Mouse (Mus musculus): ENCODE measurements around the gene Fam193a. TPM values are rescaled to one million over a fixed set of nuclear protein-coding genes. Genes with fewer than 3 reads are reported as not detected.

Fam193a gene
- polyA plus RNA-seq, 1 experiment: 23.9 TPM

DNA sequence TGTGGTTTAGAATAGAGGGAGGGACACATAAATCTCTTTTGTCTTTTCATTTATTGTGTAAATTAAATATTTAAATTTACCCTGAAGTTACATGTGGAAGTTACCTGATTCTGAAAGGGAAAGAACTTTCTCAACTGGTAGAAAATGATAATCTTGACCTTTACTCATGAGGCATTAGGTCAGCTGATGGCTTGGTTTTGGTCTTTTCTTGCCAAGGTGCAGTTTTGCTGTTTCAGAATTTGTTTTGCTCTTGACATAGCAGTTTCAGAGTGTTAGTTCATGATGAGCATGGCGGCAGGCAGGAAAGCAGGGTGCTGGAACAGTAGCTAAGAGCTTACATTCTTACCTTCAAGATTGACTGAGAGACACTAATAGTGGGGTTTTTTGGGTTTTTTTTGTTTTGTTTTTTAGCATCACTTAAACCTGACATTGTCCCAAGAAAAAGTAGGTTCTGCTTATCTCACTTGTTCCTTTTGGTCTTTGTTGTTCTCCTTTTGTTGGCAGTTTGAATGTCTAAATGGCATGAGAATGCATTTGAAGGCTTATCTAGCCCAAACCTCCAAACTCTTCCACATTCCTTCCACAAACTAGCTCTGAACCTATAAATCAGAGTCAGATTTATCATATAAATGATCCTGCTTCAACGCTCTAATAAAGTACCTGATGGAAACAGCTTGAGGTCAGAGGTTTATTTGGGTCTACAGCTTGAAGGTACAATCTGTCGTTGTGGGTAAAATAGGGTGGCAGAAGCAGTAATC is 47.7 kb downstream of the Fam193a start:
- 92% methylated on average over 3 of the region's 3 CpGs for WGBS
- no peak overlapping the region for H3K27ac ChIP-seq (ENCODE audit: control insufficient read depth, insufficient read depth, low read depth, low read length, poor library complexity)
- TF ChIP-seq POLR2A (IDR thresholded peaks at IDR 0.05; ENCODE audit: borderline replicate concordance, control insufficient read depth, low read depth, low read length): no peak
- no peaks in the 10 kb centered on the region; the same call in 1 of the 2 replicates for H3K4me1 ChIP-seq (ENCODE audit: control insufficient read depth, insufficient read depth, low read length)
- no peak overlapping the region for H3K4me3 ChIP-seq (replicated peaks; ENCODE audit: control insufficient read depth, low read depth, low read length)

GRCm38 (mm10) chr5:34419188-34419587 is 49.5 kb downstream of the Fam193a start:
- H3K27ac ChIP-seq (ENCODE audit: control insufficient read depth, insufficient read depth, low read depth, low read length, poor library complexity): no peak overlapping the region
- WGBS: 50% methylated on average over 1 of the region's 1 CpGs
- TF ChIP-seq CTCF (IDR thresholded peaks at IDR 0.05; ENCODE audit: control insufficient read depth, insufficient read depth, low read length) (no peak), POLR2A (IDR thresholded peaks at IDR 0.05; ENCODE audit: borderline replicate concordance, control insufficient read depth, low read depth, low read length) (no peak)
- no peaks in the 10 kb centered on the region; the same call in 1 of the 2 replicates for H3K4me1 ChIP-seq (ENCODE audit: control insufficient read depth, insufficient read depth, low read length)
- H3K4me3 ChIP-seq (replicated peaks; ENCODE audit: control insufficient read depth, low read depth, low read length): no peak overlapping the region

- no peak overlapping the region for H3K27ac ChIP-seq (ENCODE audit: control insufficient read depth, insufficient read depth, low read depth, low read length, poor library complexity)
- H3K4me3 ChIP-seq (replicated peaks; ENCODE audit: control insufficient read depth, low read depth, low read length): no peak overlapping the region
- WGBS: 77% methylated on average over 3 of the region's 3 CpGs
- H3K4me1 ChIP-seq (ENCODE audit: control insufficient read depth, insufficient read depth, low read length): no peaks in the 10 kb centered on the region
- TF ChIP-seq POLR2A (IDR thresholded peaks at IDR 0.05; ENCODE audit: borderline replicate concordance, control insufficient read depth, low read depth, low read length) (no peak), CTCF (IDR thresholded peaks at IDR 0.05; ENCODE audit: control insufficient read depth, insufficient read depth, low read length) (no peak)
Measured at GRCm38 (mm10) chr5:34430776-34431175, 61.0 kb downstream of the Fam193a start.

GRCm38 (mm10) chr5:34433786-34434185 is 64.1 kb downstream of the Fam193a start:
- TF ChIP-seq POLR2A (IDR thresholded peaks at IDR 0.05; ENCODE audit: borderline replicate concordance, control insufficient read depth, low read depth, low read length) (no peak), CTCF (IDR thresholded peaks at IDR 0.05; ENCODE audit: control insufficient read depth, insufficient read depth, low read length) (no peak)
- Histone ChIP-seq H3K4me1 (ENCODE audit: control insufficient read depth, insufficient read depth, low read length) (no peaks in the 10 kb centered on the region), H3K27ac (ENCODE audit: control insufficient read depth, insufficient read depth, low read depth, low read length, poor library complexity) (no peak overlapping the region), H3K4me3 (replicated peaks; ENCODE audit: control insufficient read depth, low read depth, low read length) (no peak overlapping the region)
- 89% methylated on average over 1 of the region's 1 CpGs for WGBS

GRCm38 (mm10) chr5:34434241-34434640 is 64.5 kb downstream of the Fam193a start:
- 90% methylated on average over 3 of the region's 3 CpGs for WGBS

GRCm38 (mm10) chr5:34438052-34438451 is 68.3 kb downstream of the Fam193a start:
- Histone ChIP-seq H3K4me1 (ENCODE audit: control insufficient read depth, insufficient read depth, low read length) (no peaks in the 10 kb centered on the region), H3K4me3 (replicated peaks; ENCODE audit: control insufficient read depth, low read depth, low read length) (no peak overlapping the region), H3K27ac (ENCODE audit: control insufficient read depth, insufficient read depth, low read depth, low read length, poor library complexity) (no peak overlapping the region)
- WGBS: 97% methylated on average over 4 of the region's 4 CpGs
- TF ChIP-seq CTCF (IDR thresholded peaks at IDR 0.05; ENCODE audit: control insufficient read depth, insufficient read depth, low read length): no peak
- TF ChIP-seq POLR2A (IDR thresholded peaks at IDR 0.05; ENCODE audit: borderline replicate concordance, control insufficient read depth, low read depth, low read length): no peak

More at GRCm38 (mm10) chr5:34434241-34434640, 64.5 kb downstream of the Fam193a start:
- no peaks in the 10 kb centered on the region for H3K4me1 ChIP-seq (ENCODE audit: control insufficient read depth, insufficient read depth, low read length)
- no peak overlapping the region for H3K4me3 ChIP-seq (replicated peaks; ENCODE audit: control insufficient read depth, low read depth, low read length)
- TF ChIP-seq POLR2A (IDR thresholded peaks at IDR 0.05; ENCODE audit: borderline replicate concordance, control insufficient read depth, low read depth, low read length) (no peak), CTCF (IDR thresholded peaks at IDR 0.05; ENCODE audit: control insufficient read depth, insufficient read depth, low read length) (no peak)
- no peak overlapping the region for H3K27ac ChIP-seq (ENCODE audit: control insufficient read depth, insufficient read depth, low read depth, low read length, poor library complexity)

DNA sequence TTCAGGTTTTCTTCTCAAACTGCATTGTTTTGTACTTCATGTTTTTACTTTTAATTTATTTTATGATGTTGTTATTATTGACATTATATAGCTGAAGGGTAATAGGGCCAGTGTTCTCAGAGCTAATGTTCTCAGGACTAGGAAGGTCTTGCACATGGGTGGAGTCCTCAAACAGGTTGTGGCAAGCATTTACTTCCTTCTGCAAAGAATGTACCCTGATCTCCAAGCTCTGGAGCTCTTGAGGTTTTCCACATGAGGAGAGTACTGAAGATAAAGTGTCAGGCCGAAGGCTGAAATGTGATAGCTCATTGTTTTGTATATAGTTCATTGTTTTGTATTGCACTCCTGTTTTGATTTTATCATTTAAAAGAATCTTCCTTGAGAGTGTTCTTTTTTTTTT is 68.9 kb downstream of the Fam193a start:
- WGBS: 69% methylated on average over 1 of the region's 1 CpGs
- Histone ChIP-seq H3K27ac (ENCODE audit: control insufficient read depth, insufficient read depth, low read depth, low read length, poor library complexity) (no peak overlapping the region), H3K4me1 (ENCODE audit: control insufficient read depth, insufficient read depth, low read length) (no peaks in the 10 kb centered on the region), H3K4me3 (replicated peaks; ENCODE audit: control insufficient read depth, low read depth, low read length) (no peak overlapping the region)
- TF ChIP-seq POLR2A (IDR thresholded peaks at IDR 0.05; ENCODE audit: borderline replicate concordance, control insufficient read depth, low read depth, low read length) (no peak), CTCF (IDR thresholded peaks at IDR 0.05; ENCODE audit: control insufficient read depth, insufficient read depth, low read length) (no peak)

DNA sequence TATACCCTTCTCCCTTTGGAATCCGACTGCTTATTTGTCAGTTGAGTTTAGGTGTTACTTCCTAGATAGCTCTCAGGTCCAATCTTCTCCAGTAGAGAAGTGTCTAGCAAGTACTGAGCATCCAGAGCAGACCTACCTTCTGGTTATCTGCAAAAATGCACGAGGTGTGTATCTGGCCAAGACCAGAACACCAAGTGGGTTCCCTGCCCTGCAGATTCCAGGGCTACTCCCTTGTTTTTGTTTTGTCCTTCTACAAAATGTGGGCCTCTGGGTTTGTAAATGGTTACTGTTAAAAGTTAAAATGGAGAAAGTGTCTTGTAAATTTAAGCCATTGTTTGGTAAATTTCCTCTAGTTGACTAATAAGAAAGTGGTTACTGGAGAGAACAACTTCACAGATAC is 70.0 kb downstream of the Fam193a start:
- no peaks in the 10 kb centered on the region for H3K4me1 ChIP-seq (ENCODE audit: control insufficient read depth, insufficient read depth, low read length)
- TF ChIP-seq POLR2A (IDR thresholded peaks at IDR 0.05; ENCODE audit: borderline replicate concordance, control insufficient read depth, low read depth, low read length) (no peak), CTCF (IDR thresholded peaks at IDR 0.05; ENCODE audit: control insufficient read depth, insufficient read depth, low read length) (no peak)
- no peak overlapping the region for H3K27ac ChIP-seq (ENCODE audit: control insufficient read depth, insufficient read depth, low read depth, low read length, poor library complexity)
- 77% methylated on average over 2 of the region's 2 CpGs for WGBS
- H3K4me3 ChIP-seq (replicated peaks; ENCODE audit: control insufficient read depth, low read depth, low read length): no peak overlapping the region

Measured in bone marrow, adult 2 months (tissue).